Mouse (Mus musculus) olfactory bulb, adult 2 months (tissue): ENCODE measurements at regions not wholly inside any gene's neighbourhood (a gene's known extent, or its start where the extent isn't known, plus 50 kb on each side); places are given as distances from the start of the nearest gene placed in this dataset.

Experiments
- CTCF ChIP-seq: fragments of 200-500 bp; IDR thresholded peaks from 2 replicates; pipeline ENCODE4 v1.5.1; 2012; ENCODE audit warnings: low read depth, mild to moderate bottlenecking, low read length, moderate library complexity; ENCODE audit not compliant: insufficient read depth
- POLR2A ChIP-seq: fragments of 200-500 bp; IDR thresholded peaks from 2 replicates; pipeline ENCODE4 v1.6.1; 2012; ENCODE audit warnings: mild to moderate bottlenecking, low read depth, low read length, moderate library complexity; ENCODE audit not compliant: insufficient read depth

DNA sequence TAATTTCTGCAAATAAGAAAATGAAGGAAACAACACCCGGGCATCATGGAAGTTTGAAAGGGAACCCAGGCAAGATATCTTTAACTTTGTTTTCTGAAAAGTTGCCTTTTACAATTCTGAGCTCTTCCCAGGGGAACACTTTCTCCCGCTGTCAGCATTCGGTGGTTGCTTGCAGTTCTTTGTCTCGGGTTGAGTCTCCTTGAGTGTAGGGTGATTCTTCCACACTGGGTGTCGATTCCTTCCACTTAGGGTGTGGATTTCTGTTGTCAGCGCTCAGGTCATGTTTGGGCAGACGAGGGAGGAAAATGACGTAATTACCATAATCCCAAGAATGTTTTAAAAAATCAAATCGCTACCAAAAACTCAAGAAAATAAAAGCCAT, 198.7 kb upstream of the Tacr3 start:
- TF ChIP-seq CTCF (no peak), POLR2A (no peak)
